Mouse (Mus musculus) testis, adult 2 months (tissue): Measurements from ENCODE around the gene Nup88.
A peak's percentile ranks its signal among the peaks of the same experiment; 100 is the strongest.

Source experiments
- CTCF ChIP-seq: fragments of 200-500 bp; IDR thresholded peaks from 2 replicates; pipeline ENCODE4 v1.5.1; 2012; ENCODE audit warnings: low read depth, mild to moderate bottlenecking, inconsistent platforms, low read length, moderate library complexity; ENCODE audit not compliant: control insufficient read depth, insufficient read depth, insufficient replicate concordance
- POLR2A ChIP-seq: fragments of 200-500 bp; IDR thresholded peaks from 2 replicates; pipeline ENCODE4 v1.6.1; 2012; ENCODE audit warnings: low read depth, mild to moderate bottlenecking, inconsistent platforms, low read length, moderate library complexity; ENCODE audit not compliant: control insufficient read depth

DNA sequence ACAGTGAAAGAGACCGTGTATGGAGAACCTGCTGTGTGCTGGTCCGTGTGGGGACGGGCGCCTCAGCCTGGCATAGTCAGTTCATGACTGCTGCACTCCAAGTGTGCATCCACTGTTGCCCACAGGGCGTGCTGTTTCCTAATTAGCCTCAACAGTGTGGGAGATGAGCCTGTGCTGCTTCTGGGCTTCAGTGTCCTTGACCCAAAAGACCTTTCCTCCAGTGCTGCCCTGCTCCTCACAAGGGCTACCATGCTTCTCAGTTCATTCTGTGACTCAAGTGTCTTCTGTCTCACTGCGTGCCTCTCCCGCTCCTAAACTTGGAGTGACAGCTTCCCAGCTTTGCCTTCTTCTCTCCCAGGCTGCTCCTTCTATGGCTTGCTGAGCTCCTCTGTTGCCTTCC lies 34.5 kb downstream of the Nup88 start:
- TF ChIP-seq POLR2A (no peak), CTCF (peak; percentile 43; the same call in 1 of the 2 replicates)
